Mouse (Mus musculus) intestine, postnatal 0 days (tissue): ENCODE data around the gene Kcnn4. TPM values are rescaled to one million over a fixed set of nuclear protein-coding genes. Genes with fewer than 3 reads are reported as not detected.
"Not testable (repeated sequence)": the region's sequence is repeated elsewhere in the genome, so short reads cannot be mapped to it uniquely, and the experiment has no call there.

Experiments
- ATAC-seq: fragments of 200-750 bp; cut with Nextera tagmentation; 2 replicates; pipeline ENCODE4 v1.8.0; 2017; ENCODE audit warnings: mild to moderate bottlenecking, moderate TSS enrichment, moderate library complexity
- H3K27ac ChIP-seq: fragments of 300-500 bp; sonication (generic); 2 replicates; pipeline ENCODE4 v1.5.1; 2014; ENCODE audit warnings: mild to moderate bottlenecking, low read depth, low read length, moderate library complexity
- H3K27me3 ChIP-seq: fragments of 300-500 bp; sonication (generic); replicated peaks from 2 replicates; pipeline ENCODE4 v1.6.1; 2014; ENCODE audit warnings: low read length, mixed read lengths; ENCODE audit not compliant: control insufficient read depth, insufficient read depth
- H3K36me3 ChIP-seq: fragments of 300-500 bp; sonication (generic); 2 replicates; pipeline ENCODE4 v1.6.1; 2014; ENCODE audit warnings: mild to moderate bottlenecking, moderate library complexity; ENCODE audit not compliant: control insufficient read depth, insufficient read depth
- H3K4me1 ChIP-seq: fragments of 300-500 bp; sonication (generic); replicated peaks from 2 replicates; pipeline ENCODE4 v1.6.1; 2014; ENCODE audit warnings: antibody characterized with exemption, low read length, mixed read lengths; ENCODE audit not compliant: control insufficient read depth, insufficient read depth
- H3K4me2 ChIP-seq: fragments of 300-500 bp; sonication (generic); replicated peaks from 2 replicates; pipeline ENCODE4 v1.6.1; 2014; ENCODE audit warnings: low read depth, mild to moderate bottlenecking, moderate library complexity
- H3K4me3 ChIP-seq: fragments of 300-500 bp; sonication (generic); 2 replicates; pipeline ENCODE4 v1.5.1; 2014; ENCODE audit warnings: low read depth, low read length
- H3K9ac ChIP-seq: fragments of 300-500 bp; sonication (generic); 2 replicates; pipeline ENCODE4 v1.6.1; 2014; ENCODE audit warnings: mild to moderate bottlenecking, low read depth, low read length
- H3K9me3 ChIP-seq: fragments of 300-500 bp; sonication (generic); 2 replicates; pipeline ENCODE4 v1.6.1; 2016; ENCODE audit warnings: mixed run types; ENCODE audit not compliant: control insufficient read depth
- CTCF ChIP-seq: sonication (generic); IDR thresholded peaks from 2 replicates; pipeline ENCODE4 v1.5.1; 2016; ENCODE audit warnings: low read depth, mild to moderate bottlenecking, control low read depth, antibody characterized with exemption, moderate library complexity
- WGBS: fragments of 180-500 bp; shearing (Covaris S2); extraction: QIAGEN DNeasy Blood & Tissue Kit; methylation state at CpG from one replicate; pipeline ENCODE4 v1.1.7; 2014; 5-methylcytosine and 5-hydroxymethylcytosine counted together
- polyA plus RNA-seq: library from polyadenylated mRNA; unstranded; fragments of >200 nt; fragmentation: Nextera tagmentation; extraction: Ambion mirVana; gene quantifications from 2 replicates; pipeline ENCODE4 v1.2.1, GENCODE M21; 2015

Kcnn4 gene
- polyA plus RNA-seq, 1 experiment from 2014 or later = 3.2 TPM

DNA sequence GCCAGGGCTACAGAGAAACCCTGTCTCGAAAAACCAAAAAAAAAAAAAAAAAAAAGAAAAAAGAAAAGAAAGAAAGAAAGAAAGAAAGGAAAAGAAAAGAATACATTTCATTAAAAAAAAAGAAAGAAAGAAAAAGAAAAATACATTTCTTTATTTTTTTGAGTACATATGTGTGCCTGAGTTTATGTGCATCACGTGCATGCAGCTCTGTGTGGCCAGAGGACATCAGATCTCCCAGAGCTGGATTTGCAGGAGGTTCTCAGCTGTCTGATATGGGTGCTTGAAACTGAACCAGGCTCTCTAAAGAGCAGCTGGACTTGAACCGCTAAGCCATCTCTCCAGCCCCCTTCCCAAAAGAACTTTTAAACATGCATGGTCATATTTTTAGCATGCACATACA, 24.0 kb downstream of the Kcnn4 start:
- no peak for ATAC-seq
- Histone ChIP-seq H3K4me3 (no peak overlapping the region), H3K9ac (no peak overlapping the region), H3K36me3 (no peaks in the 10 kb centered on the region), H3K27me3 (no peaks in the 10 kb centered on the region), H3K4me2 (no peak overlapping the region), H3K4me1 (no peaks in the 10 kb centered on the region), H3K27ac (no peak overlapping the region), H3K9me3 (no peaks in the 10 kb centered on the region)
- WGBS = 92% methylated on average over 3 of the region's 3 CpGs
- no peak for TF ChIP-seq CTCF

DNA sequence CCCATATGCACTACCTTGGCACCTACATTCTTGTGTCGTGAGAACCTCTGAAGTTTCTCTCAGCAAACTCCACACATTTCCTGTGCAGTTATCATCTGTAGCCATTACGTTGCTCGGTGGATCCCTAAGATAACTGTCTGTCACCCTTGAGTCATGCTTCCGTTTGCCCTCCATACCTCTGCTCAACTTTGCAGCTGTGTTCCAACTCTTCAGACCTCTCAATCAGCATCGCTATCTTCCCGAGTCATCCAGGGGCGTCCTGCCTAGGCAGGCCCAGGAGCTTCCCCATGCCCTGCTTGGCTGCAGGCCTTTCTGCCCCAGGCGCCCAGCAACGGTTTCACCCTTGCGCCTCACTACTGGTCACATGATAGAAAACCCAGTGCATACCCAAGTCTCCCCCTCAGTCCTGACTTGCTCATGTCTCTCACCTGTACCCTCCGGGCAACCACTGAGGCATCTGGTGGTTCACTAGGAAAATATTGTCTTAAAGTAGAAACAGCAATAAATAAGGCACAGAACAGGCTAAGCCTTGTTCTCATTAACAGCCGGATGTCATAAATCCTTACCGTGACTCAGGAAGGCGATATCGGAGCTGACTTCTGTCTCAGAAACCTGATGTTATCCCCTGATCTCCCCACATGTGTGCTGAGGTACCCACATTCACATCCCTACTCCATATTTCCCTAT, 24.6 kb downstream of the Kcnn4 start:
- Histone ChIP-seq H3K9ac (no peak overlapping the region), H3K36me3 (no peaks in the 10 kb centered on the region), H3K4me3 (no peak overlapping the region), H3K9me3 (no peaks in the 10 kb centered on the region), H3K27me3 (no peaks in the 10 kb centered on the region), H3K27ac (no peak overlapping the region), H3K4me1 (no peaks in the 10 kb centered on the region), H3K4me2 (no peak overlapping the region)
- ATAC-seq = no peak
- 52% methylated on average over 15 of the region's 15 CpGs for WGBS
- no peak for TF ChIP-seq CTCF

DNA sequence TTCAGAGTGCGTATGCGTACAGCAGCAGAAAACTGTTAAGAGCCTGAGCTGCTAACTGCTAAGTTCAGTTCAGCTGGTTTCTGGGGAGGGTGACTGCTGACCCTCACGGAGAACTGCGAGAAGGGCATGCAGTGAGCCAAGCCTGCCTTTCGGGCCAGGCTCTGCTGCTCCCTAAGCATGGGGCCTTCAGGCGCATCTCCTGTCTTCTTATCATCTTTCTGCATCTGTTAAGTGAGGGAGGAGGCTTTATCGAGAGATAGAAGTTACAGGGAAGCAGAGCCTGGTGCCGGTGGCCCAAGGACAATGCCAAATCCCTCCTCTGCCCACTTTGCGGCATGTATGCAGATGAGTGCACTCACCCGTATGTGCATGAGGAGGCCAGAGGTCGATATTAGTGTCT, 26.8 kb downstream of the Kcnn4 start:
- no peaks in the 10 kb centered on the region for H3K36me3 ChIP-seq
- no peak overlapping the region for H3K27ac ChIP-seq
- TF ChIP-seq CTCF = no peak
- WGBS = 68% methylated on average over 11 of the region's 11 CpGs
- H3K4me2 ChIP-seq = no peak overlapping the region
- H3K4me3 ChIP-seq = no peak overlapping the region
- no peaks in the 10 kb centered on the region for H3K9me3 ChIP-seq
- ATAC-seq = no peak
- H3K27me3 ChIP-seq = no peaks in the 10 kb centered on the region
- no peaks in the 10 kb centered on the region for H3K4me1 ChIP-seq
- H3K9ac ChIP-seq = no peak overlapping the region

DNA sequence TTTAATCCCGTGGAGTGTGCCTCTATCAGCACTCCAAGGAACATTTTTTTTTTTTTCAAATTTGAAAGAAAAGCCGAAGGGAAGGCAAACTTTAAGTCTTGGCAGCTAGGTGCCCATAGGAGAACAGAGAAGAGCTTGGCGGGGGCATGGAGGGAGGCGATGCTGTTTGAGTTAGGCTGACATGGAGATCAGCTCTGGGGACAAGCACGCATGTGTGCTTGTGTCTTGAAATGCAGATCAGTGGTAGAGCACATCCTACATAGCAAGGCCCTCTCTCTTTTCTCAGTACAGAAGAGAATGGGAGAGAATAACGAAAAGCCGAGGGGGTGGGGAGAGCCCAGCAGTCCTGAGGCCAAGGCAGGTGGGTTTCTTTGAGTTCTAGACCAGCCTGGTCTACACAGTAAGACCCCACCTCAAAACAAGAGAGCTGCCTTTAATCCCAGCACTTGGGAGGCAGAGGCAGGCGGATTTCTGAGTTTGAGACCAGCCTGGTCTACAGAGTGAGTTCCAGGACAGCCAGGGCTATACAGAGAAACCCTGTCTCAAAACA, 28.4 kb downstream of the Kcnn4 start:
- 95% methylated on average over 8 of the region's 8 CpGs for WGBS
- ATAC-seq = no peak
- no peak overlapping the region for H3K9ac ChIP-seq

DNA sequence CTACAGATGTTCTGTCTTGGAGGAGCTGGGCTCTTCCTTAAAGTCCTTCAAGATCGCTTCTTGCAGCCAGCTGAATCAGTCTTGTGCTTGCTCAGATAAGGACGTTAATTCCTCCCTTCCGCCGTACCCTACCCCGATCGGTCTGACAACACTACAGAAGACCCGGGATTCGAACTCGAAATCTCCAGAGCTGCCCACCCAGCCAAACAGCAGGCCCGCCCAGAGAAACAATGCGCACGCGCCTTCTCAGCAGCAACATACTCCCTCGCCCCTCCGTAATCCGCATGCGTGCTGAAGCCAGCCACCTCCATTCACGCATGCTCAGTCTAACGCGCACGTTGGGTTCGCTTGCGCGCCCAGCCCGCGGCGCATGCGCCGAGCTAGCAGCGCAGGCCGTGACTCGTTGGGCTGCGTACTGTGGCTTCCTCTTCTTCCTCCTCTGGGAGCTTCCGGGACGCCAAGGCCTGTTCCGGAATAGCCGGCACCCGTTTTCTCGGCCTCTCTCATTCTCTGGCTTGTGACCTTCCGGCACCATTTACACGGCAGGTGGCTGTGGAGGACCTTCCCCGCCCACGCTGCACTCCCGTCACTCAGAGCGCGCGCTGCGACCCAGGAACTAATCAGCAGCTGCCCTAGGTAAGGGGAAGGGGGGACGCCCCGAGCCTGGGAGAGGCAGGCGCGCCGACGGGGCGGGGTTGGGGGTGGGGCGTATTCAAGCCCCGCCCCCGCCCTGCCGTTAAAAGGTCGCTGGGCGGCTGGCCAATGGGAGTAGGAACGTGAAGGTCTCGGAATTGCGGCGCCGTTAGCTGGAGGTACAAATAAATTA, 29.4 kb downstream of the Kcnn4 start, which contains the start of gene Smg9:
TSS of gene Smg9 (plus strand) at position 364 of the 826 bp plus-strand sequence.
- Histone ChIP-seq H3K4me1 (no peaks in the 10 kb centered on the region), H3K4me2 (peak within 1 kb of the TSS; percentile 70), H3K4me3 (peak within 1 kb of the TSS; percentile 56), H3K9ac (peak within 1 kb of the TSS; percentile 68), H3K27ac (peak within 1 kb of the TSS; percentile 97), H3K27me3 (no peaks in the 10 kb centered on the region), H3K36me3 (peaks cover 15% of the 10 kb centered on the region; the same call in 1 of the 2 replicates), H3K9me3 (no peaks in the 10 kb centered on the region)
- TF ChIP-seq CTCF = no peak
- ATAC-seq = peak; percentile 97
- 2% methylated on average over 66 of the region's 66 CpGs for WGBS

More for the DNA sequence above, 28.4 kb downstream of the Kcnn4 start:
- Histone ChIP-seq H3K4me2 (no peak overlapping the region), H3K9me3 (no peaks in the 10 kb centered on the region), H3K4me1 (no peaks in the 10 kb centered on the region), H3K4me3 (no peak overlapping the region), H3K27me3 (no peaks in the 10 kb centered on the region), H3K36me3 (peaks cover 5% of the 10 kb centered on the region; the same call in 1 of the 2 replicates), H3K27ac (no peak overlapping the region)
- no peak for TF ChIP-seq CTCF

DNA sequence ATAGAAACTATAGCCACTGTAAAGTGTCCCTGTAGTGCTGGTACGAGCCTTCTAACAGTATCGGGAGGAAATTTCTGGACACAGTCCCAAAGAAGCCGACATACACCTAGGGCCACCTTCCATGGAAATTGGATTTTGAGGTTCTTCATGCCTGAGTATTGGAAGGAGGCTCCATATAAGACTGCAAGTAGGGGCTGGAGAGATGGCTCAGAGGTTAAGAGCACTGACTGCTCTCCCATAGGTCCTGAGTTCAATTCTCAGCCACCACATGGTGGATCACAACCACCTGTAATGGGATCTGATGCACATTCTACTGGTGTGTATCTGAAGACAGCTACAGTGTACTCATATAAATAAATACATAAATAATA, 30.0 kb downstream of the Kcnn4 start:
- ATAC-seq = 0 out of 2 replicates have a peak, but pooled peaks have one; percentile 0
- peak overlapping the region; percentile 56 for H3K4me3 ChIP-seq
- H3K27ac ChIP-seq = peak overlapping the region; percentile 97
- 7% methylated on average over 3 of the region's 3 CpGs for WGBS
- TF ChIP-seq CTCF = no peak
- H3K4me1 ChIP-seq = no peaks in the 10 kb centered on the region
- no peaks in the 10 kb centered on the region for H3K27me3 ChIP-seq
- peak overlapping the region; percentile 70 for H3K4me2 ChIP-seq
- H3K9ac ChIP-seq = peak overlapping the region; percentile 68; the same call in 1 of the 2 replicates
- no peaks in the 10 kb centered on the region for H3K9me3 ChIP-seq
- H3K36me3 ChIP-seq = peaks cover 21% of the 10 kb centered on the region; the same call in 1 of the 2 replicates

DNA sequence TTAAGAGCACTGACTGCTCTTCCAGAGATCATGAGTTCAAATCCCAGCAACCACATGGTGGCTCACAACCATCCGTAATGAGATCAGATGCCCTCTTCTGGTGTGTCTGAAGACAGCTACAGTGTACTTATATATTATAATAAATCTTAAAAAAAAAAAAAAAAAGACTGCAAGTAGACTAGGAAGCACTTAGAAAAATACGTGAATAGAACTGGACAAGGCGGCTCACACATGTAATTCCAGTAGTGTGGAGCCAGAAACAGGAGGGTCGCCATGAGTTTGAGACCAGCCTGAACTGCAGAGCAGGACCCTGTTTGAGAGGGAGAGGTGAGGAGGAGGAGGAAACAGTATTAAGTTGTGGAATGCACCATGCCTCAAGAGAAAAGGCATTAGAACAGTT, 30.4 kb downstream of the Kcnn4 start:
- not testable (repeated sequence) for H3K27me3 ChIP-seq, ATAC-seq, H3K4me1 ChIP-seq, H3K9ac ChIP-seq, H3K27ac ChIP-seq, H3K9me3 ChIP-seq, H3K4me3 ChIP-seq
- WGBS = 89% methylated on average over 4 of the region's 4 CpGs
- peaks cover 25% of the 10 kb centered on the region; the same call in 1 of the 2 replicates for H3K36me3 ChIP-seq
- H3K4me2 ChIP-seq = peak overlapping the region; percentile 70
